Mouse (Mus musculus) CH12.LX (cell line): Measurements from ENCODE around the gene Hist1h3c. TPM values are rescaled to one million over a fixed set of nuclear protein-coding genes. Genes with fewer than 3 reads are reported as not detected.

Experiments
- DNase-seq: peaks from one replicate; pipeline ENCODE4 v3.0.0-alpha.2; 2013; ENCODE audit errors: extremely low read depth
- H3K27ac ChIP-seq: 2 replicates; pipeline ENCODE4 v1.5.1; 2012; ENCODE audit warnings: low read depth, mild to moderate bottlenecking, control low read depth, moderate library complexity; ENCODE audit not compliant: insufficient read depth
- H3K27me3 ChIP-seq: replicated peaks from 2 replicates; pipeline ENCODE3; 2012; ENCODE audit warnings: inconsistent platforms
- H3K36me3 ChIP-seq, 2 experiments: replicated peaks in 1 of 2; 2 replicates each; pipeline versions ENCODE3 to v1.6.1; 2012; ENCODE audit warnings: inconsistent platforms in 1 of 2, low read length in 1 of 2, mild to moderate bottlenecking in 1 of 2, mixed read lengths in 1 of 2, moderate library complexity in 1 of 2; ENCODE audit not compliant: control insufficient read depth in 1 of 2, insufficient read depth in 1 of 2
- H3K4me1 ChIP-seq, 2 experiments: 2 replicates each; pipeline ENCODE4 v1.6.1; 2012; ENCODE audit warnings: inconsistent platforms in 1 of 2, moderate library complexity in 1 of 2; ENCODE audit not compliant: insufficient read depth in 2 of 2, control insufficient read depth in 1 of 2
- H3K4me2 ChIP-seq: 2 replicates; pipeline ENCODE4 v1.6.1; 2012; ENCODE audit warnings: low read depth, mild to moderate bottlenecking, control low read depth; ENCODE audit not compliant: poor library complexity, insufficient read depth, severe bottlenecking
- H3K4me3 ChIP-seq, 3 experiments: fragments of 150-350 bp in 1 of 3; sonication (generic) in 1 of 3; replicated peaks in 1 of 3; 2 replicates each; pipeline versions ENCODE3 to v1.5.1; 2011 to 2012; ENCODE audit warnings: low read depth in 2 of 3, low read length in 2 of 3, mild to moderate bottlenecking in 2 of 3, moderate library complexity in 2 of 3, control low read depth in 1 of 3, improper control_type of control experiment in 1 of 3, inconsistent platforms in 1 of 3, mixed read lengths in 1 of 3; ENCODE audit not compliant: poor library complexity in 1 of 3
- H3K79me2 ChIP-seq: replicated peaks from 2 replicates; pipeline ENCODE4 v1.6.1; 2012; ENCODE audit warnings: mild to moderate bottlenecking, moderate library complexity; ENCODE audit not compliant: control insufficient read depth, poor library complexity, insufficient read depth, severe bottlenecking; ENCODE audit errors: extremely low read depth
- H3K9ac ChIP-seq: 2 replicates; pipeline ENCODE4 v1.6.1; 2012; ENCODE audit warnings: low read depth, mild to moderate bottlenecking, control low read depth, moderate library complexity; ENCODE audit not compliant: insufficient read depth
- H3K9me3 ChIP-seq: replicated peaks from 2 replicates; pipeline ENCODE3; 2012; ENCODE audit warnings: low read length, inconsistent platforms, mixed read lengths
- BHLHE40 ChIP-seq: IDR thresholded peaks from 2 replicates; pipeline ENCODE4 v1.6.1; 2011; ENCODE audit warnings: mild to moderate bottlenecking, low read depth, low read length, improper control_type of control experiment
- CHD1 ChIP-seq: IDR thresholded peaks from 2 replicates; pipeline ENCODE4 v1.6.1; 2012; ENCODE audit warnings: low read depth, low read length, improper control_type of control experiment, inconsistent platforms
- CHD2 ChIP-seq: IDR thresholded peaks from 2 replicates; pipeline ENCODE4 v1.6.1; 2011; ENCODE audit warnings: low read length, improper control_type of control experiment
- E2F4 ChIP-seq: IDR thresholded peaks from 2 replicates; pipeline ENCODE4 v1.6.1; 2011; ENCODE audit warnings: low read depth, low read length, improper control_type of control experiment; ENCODE audit not compliant: insufficient replicate concordance
- ELF1 ChIP-seq: IDR thresholded peaks from 2 replicates; pipeline ENCODE4 v1.6.1; 2014; ENCODE audit warnings: low read depth, mild to moderate bottlenecking, inconsistent platforms, low read length, improper control_type of control experiment
- EP300 ChIP-seq: IDR thresholded peaks from 2 replicates; pipeline ENCODE4 v1.6.1; 2011; ENCODE audit warnings: low read length, improper control_type of control experiment
- ETS1 ChIP-seq: conservative IDR thresholded peaks from 2 replicates; pipeline ENCODE4 v1.6.1; 2012; ENCODE audit warnings: low read depth, mild to moderate bottlenecking, inconsistent platforms, low read length, improper control_type of control experiment, moderate library complexity
- IRF4 ChIP-seq: IDR thresholded peaks from 2 replicates; pipeline ENCODE4 v1.6.1; 2014; ENCODE audit warnings: low read depth, mild to moderate bottlenecking, inconsistent platforms, low read length, improper control_type of control experiment
- JUN ChIP-seq: IDR thresholded peaks from 2 replicates; pipeline ENCODE4 v1.6.1; 2011; ENCODE audit warnings: low read depth, mild to moderate bottlenecking, low read length, improper control_type of control experiment, moderate library complexity; ENCODE audit not compliant: insufficient read depth
- JUND ChIP-seq: conservative IDR thresholded peaks from 2 replicates; pipeline ENCODE4 v1.6.1; 2011; ENCODE audit warnings: low read depth, low read length, improper control_type of control experiment
- KAT2A ChIP-seq: IDR thresholded peaks from 2 replicates; pipeline ENCODE4 v1.6.1; 2012; ENCODE audit warnings: low read length, improper control_type of control experiment, inconsistent platforms; ENCODE audit not compliant: insufficient replicate concordance
- MAZ ChIP-seq: IDR thresholded peaks from 2 replicates; pipeline ENCODE4 v1.6.1; 2012; ENCODE audit warnings: low read depth, mild to moderate bottlenecking, inconsistent platforms, low read length, improper control_type of control experiment, moderate library complexity
- MEF2A ChIP-seq: IDR thresholded peaks from 2 replicates; pipeline ENCODE4 v1.6.1; 2014; ENCODE audit warnings: low read depth, mild to moderate bottlenecking, inconsistent platforms, low read length, improper control_type of control experiment, borderline replicate concordance
- NRF1 ChIP-seq: IDR thresholded peaks from 2 replicates; pipeline ENCODE4 v1.6.1; 2014; ENCODE audit warnings: low read depth, mild to moderate bottlenecking, inconsistent platforms, low read length, improper control_type of control experiment, moderate library complexity
- RCOR1 ChIP-seq: conservative IDR thresholded peaks from 2 replicates; pipeline ENCODE4 v1.6.1; 2012; ENCODE audit warnings: low read depth, mild to moderate bottlenecking, inconsistent platforms, low read length, improper control_type of control experiment
- SIN3A ChIP-seq: IDR thresholded peaks from 2 replicates; pipeline ENCODE4 v1.6.1; 2012; ENCODE audit warnings: low read length, improper control_type of control experiment, inconsistent platforms
- TBP ChIP-seq: conservative IDR thresholded peaks from 2 replicates; pipeline ENCODE4 v1.6.1; 2011; ENCODE audit warnings: low read depth, low read length, improper control_type of control experiment
- UBTF ChIP-seq: IDR thresholded peaks from 2 replicates; pipeline ENCODE4 v1.6.1; 2012; ENCODE audit warnings: low read depth, mild to moderate bottlenecking, inconsistent platforms, low read length, improper control_type of control experiment, moderate library complexity
- USF1 ChIP-seq: IDR thresholded peaks from 2 replicates; pipeline ENCODE4 v1.6.1; 2014; ENCODE audit warnings: low read depth, mild to moderate bottlenecking, inconsistent platforms, low read length, improper control_type of control experiment
- USF2 ChIP-seq: conservative IDR thresholded peaks from 2 replicates; pipeline ENCODE4 v1.6.1; 2011; ENCODE audit warnings: low read depth, low read length, improper control_type of control experiment
- ZC3H11A ChIP-seq: IDR thresholded peaks from 2 replicates; pipeline ENCODE4 v1.6.1; 2012; ENCODE audit warnings: low read depth, mild to moderate bottlenecking, inconsistent platforms, low read length, improper control_type of control experiment
- ZKSCAN1 ChIP-seq: IDR thresholded peaks from 2 replicates; pipeline ENCODE4 v1.6.1; 2012; ENCODE audit warnings: low read depth, inconsistent platforms, low read length, improper control_type of control experiment, borderline replicate concordance
- dilution Hi-C: fragments of 300-500 bp; cut with MboI; formaldehyde crosslinking; loops from 2 replicates; pipeline ENCODE4 v1.14.3; 2020; ENCODE audit warnings: low sequenced_read_pairs; ENCODE audit not compliant: extremely low pct_unique_long_range_greater_than_20kb, extremely low pct_ligation_motif_present
- in situ Hi-C: fragments of 300-500 bp; cut with MboI; formaldehyde crosslinking; loops from 3 replicates; pipeline ENCODE4 v1.14.3; 2019; ENCODE audit warnings: low sequenced_read_pairs, low pct_ligation_motif_present, low pct_unique_long_range_greater_than_20kb, mixed read lengths
- polyA plus RNA-seq: library from polyadenylated mRNA; unstranded; fragments of >175 nt; gene quantifications from 2 replicates; pipeline ENCODE4 v1.2.1, GENCODE M21; 2012; ENCODE audit warnings: low read depth; ENCODE audit not compliant: insufficient read length
- total RNA-seq, 2 experiments: library from RNA; depleted of rRNA; stranded (reverse); fragments of 300-350 nt in 1 of 2; fragments of >200 nt in 1 of 2; gene quantifications; 2 replicates each; pipeline ENCODE4 v1.2.3; 2012 to 2014

Gene Hist1h3c
- total and polyA plus RNA-seq, 3 experiments: 7.3 to 1,847 (median 73.1) TPM

DNA sequence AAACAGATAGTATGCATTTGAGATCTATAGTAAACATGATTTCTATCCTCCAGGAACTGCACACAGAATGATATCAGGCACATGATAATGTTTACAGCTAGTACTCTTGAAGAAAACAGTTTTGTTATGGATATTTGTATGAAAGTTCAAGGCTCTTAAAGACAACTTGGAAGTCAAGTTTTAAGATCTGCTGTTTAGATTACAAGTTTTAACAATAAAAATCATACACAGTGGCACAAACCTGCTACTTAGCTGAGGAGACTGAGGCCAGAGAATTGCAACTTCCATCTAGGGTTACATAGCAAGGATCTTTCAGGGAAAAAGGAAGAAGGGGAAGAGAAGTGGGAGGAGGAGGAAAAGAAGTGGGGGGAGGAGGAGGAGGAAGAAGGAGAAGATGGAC is 9.6 kb upstream of the Hist1h3c start:
- Histone ChIP-seq H3K4me1 (peaks cover 2 to 48% of the 10 kb centered on the region in 2 experiments; a peak in 3 of 4 replicates), H3K9me3 (no peaks in the 10 kb centered on the region), H3K4me2 (0 out of 2 replicates have a peak overlapping the region, but pooled peaks have one; percentile 29), H3K79me2 (no peaks in the 10 kb centered on the region), H3K4me3 (no peak overlapping the region), H3K27ac (peak overlapping the region; percentile 69), H3K36me3 (no peaks in the 10 kb centered on the region), H3K9ac (no peak overlapping the region)
- dilution Hi-C loops: no loop called here
- TF ChIP-seq MAZ (no peak), TBP (no peak), KAT2A (no peak), ETS1 (no peak)
- TF ChIP-seq, all 38 proteins: peak for 0
- H3K27me3 ChIP-seq: no peaks in the 10 kb centered on the region
- DNase-seq: no peak
- in situ Hi-C loops: loop anchor here (25.0 kb wide), 1 partner anchor 1718 kb away; the partner anchor contains the start of genes Hist1h2ag, Hist1h2ah, Hist1h2bj and Hist1h2bk

GRCm38 (mm10) chr13:23753314-23754078 is 8.1 kb upstream of the Hist1h3c start:
- H3K27ac ChIP-seq: peak overlapping the region; percentile 45
- H3K4me1 ChIP-seq: peaks cover 0 to 44% of the 10 kb centered on the region in 2 experiments; a peak in 2 of 4 replicates
- no peak for DNase-seq
- H3K4me3 ChIP-seq: no peak overlapping the region
- TF ChIP-seq EP300 (no peak), MEF2A (no peak), ELF1 (no peak), E2F4 (no peak), UBTF (no peak), USF1 (no peak), JUND (no peak), RCOR1 (no peak), CHD2 (no peak), ZC3H11A (no peak), CHD1 (no peak), NRF1 (no peak), BHLHE40 (no peak), USF2 (no peak), JUN (no peak), IRF4 (no peak), ZKSCAN1 (no peak), SIN3A (no peak)
- H3K27me3 ChIP-seq: no peaks in the 10 kb centered on the region
- no peaks in the 10 kb centered on the region for H3K79me2 ChIP-seq
- H3K4me2 ChIP-seq: no peak overlapping the region
- H3K9me3 ChIP-seq: no peaks in the 10 kb centered on the region
- dilution Hi-C loops (no loop called here), in situ Hi-C loops (loop anchor here (25.0 kb wide), 1 partner anchor 1716 kb away; the partner anchor contains the start of genes Hist1h2ag, Hist1h2ah, Hist1h2bj and Hist1h2bk)
- H3K36me3 ChIP-seq: no peaks in the 10 kb centered on the region
- H3K9ac ChIP-seq: peak overlapping the region; percentile 63; the same call in 1 of the 2 replicates
